Mouse (Mus musculus) spleen, postnatal 4 days (tissue): ENCODE measurements at regions not wholly inside any gene's neighbourhood (a gene's known extent, or its start where the extent isn't known, plus 50 kb on each side); places are given as distances from the start of the nearest gene placed in this dataset.

Experiments used
- DNase-seq, 2 experiments: peaks; one replicate each; pipeline ENCODE4 v3.0.0; 2022; ENCODE audit warnings: low spot score in 2 of 2

DNA sequence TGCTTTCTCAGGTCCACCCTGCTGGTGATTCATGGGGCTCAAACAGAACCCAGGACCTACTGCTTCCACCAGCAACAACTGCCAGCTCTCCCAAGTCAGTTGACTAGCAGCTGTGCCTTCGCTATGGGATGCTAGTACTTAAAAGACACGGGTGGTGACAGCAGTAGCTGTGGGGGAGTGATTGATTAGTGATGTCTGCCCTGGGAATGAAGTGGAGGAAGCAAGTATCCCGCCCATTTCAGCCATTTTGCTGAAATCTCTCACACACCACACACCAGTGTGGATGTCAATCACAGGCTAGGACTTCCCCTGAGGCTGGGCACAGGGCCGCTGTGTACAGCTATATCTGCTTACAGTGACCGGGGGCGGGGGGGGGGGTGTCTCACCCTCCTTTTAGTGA, 153.2 kb downstream of the Matn1 start:
- DNase-seq: no peak

DNA sequence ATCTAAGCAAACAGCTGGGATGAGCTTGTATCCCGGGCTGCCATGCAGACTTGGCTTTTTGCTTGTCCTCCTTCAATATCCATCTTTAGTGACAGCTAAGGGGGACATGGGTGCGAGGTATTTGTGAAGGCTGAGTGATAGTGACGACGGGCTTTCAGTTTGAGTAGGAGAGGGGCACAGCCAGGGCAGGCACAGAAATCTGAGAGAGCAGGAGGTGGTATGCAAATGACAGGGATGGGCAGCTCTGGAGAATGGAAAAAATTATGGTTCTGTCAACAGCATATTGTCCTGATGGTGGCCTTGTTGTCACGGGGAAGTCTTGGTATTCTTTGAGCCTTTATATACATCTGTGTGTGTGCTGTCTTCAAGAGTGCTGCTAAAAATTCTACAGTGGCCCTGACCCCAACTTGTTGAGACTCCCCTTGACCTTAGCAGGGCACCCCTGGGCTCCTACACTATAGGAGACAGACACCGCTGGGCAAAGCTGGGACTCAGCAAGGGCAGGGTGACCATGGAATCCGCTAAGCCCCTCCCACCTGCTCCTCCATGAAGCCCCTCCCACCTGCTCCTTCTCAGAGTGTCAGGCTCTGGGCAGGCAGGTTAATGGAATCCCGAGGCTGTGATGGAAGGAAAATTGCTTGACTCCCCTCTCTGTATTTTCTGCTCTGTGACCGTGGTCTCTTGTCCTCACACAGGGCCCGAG, 156.1 kb downstream of the Matn1 start:
- DNase-seq: no peak

DNA sequence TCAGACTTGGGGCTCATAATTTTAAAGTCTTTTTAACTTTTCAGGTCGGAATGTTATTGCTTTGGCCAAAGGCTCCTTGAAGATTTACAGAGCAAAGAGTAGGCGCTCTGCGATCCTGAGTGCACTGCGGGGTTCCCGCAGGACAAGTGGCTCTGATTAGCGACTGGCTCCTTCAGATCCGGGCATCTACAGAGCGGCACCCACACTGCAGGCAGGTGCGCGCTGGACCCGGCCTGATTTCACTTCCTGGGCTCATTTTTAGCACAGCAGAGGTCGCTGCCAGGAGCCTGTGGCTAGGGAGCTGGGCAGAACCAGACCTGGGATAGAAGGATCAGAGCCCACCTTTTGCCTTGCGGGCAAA, 156.6 kb downstream of the Matn1 start:
- no peak for DNase-seq

DNA sequence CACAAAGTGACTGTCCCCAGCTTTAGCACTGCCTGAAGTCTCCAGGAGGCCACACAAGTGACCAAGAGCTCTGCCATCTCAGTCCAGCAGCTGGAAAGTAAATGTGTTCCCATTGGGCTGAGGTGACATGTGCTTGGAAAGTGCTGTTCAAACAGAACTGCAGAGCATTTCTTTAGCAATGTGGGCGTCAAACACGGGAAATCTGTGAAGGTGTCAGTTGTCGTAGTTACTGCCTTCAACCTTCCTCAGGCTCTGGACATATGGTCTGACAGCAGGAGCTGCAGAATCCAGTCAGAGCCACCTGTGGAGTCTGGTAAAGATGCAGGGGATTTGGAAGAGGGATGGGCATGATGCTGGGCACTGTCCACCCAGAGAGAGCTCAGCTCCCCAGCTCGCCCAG, 158.0 kb downstream of the Matn1 start:
- no peak for DNase-seq

DNA sequence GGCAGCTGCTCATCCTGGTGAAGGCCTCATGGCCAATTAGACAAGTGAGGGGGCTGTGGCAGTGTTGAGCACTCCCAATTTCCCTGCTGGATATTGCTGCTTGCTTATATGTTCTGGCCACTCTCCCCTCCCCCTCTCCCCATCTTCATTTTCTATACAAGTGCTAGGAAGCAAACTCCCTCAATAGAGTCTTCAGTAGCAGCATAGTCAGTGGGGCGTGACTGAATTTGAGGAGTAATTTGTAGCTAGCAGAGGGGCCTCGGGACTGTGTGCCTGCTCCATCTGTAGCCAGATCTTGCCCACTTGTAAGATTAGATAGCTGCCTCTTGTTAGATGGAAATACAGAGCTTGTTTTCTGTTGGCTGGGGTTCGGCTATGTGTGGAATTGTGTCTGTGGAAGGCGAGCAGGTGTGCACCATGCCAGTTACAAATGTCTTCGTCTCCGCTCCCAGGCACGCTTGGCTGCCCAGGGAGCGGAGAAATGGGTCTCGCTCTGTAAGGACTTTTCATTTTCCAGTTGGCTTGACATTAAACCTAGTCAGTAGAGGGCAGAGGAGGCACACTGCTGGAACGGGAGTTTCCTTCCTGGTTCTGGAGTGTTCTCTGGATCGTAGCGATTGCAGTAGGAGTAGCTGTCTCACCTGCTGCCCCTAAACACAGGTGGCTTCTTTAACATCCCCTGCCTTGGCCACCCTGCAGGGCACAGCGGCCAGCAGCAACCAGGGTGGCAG, 163.1 kb downstream of the Matn1 start:
- DNase-seq: no peak

DNA sequence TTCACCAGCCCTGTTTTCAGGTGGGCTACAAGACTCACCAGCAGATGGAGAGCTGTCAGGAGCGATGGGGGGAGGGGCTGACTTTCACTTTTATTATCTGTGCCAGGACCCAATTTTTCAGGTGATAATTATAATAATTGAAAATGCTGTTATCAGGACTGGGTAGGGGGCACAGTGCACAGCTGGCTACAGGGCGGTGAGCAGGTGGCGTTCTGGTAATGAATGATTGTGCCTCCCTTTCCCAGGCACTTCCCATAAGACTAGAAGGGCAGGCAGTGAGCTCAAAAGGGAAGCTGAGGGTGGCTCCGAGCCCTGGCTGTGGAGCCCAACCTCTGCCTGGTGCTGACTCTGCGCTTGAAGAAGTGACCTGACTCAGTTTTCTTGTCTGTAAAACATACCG, 168.4 kb downstream of the Matn1 start:
- DNase-seq: no peak

DNA sequence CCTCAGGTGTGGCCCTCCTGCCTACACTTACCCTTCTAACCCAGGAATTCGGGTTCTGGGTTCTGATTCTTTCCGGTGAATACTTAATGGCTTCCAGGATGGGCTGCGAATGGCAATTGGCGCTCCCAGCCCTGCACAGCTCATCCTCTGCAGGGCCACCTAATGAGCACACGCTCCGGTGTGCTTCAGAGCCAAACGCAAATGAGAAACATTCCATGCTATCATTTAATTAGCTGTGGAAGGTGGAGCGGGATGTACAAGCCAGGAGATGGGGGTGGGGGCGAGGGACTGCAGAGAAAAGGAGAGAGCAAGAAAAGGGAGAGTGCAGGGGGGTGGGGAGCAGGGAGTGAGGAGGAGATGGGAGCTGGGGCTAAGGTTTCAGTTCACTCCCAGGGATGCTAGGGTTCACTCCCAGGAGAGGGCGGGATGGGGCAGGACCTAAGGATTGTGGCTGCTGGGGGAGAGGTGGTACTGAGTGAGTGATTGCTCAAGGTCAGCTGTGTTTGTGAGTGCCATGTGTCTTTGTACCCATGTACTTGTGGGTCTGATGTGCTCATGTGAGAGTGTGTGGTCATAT, 169.6 kb downstream of the Matn1 start:
- DNase-seq: no peak

DNA sequence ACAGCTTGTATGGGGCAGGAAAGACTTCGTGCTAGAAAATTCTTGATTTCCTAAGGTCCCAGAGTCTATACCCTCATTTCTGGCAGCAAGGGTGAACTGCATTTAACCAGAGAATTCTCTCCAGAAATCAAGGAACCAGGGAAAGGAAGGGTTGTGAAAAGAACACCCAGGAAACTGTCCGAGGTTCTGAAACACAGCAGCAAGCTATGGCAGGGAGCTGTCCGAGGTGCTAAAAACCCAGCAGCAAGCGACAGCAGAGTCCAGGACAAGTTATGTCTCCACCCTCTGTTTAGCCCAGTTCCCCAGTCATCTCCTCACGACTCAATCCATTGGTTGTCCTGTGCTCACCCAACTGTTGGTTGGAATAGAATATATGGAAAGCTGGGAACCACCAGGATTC, 171.1 kb downstream of the Matn1 start:
- DNase-seq: peak; percentile 32 to 73

DNA sequence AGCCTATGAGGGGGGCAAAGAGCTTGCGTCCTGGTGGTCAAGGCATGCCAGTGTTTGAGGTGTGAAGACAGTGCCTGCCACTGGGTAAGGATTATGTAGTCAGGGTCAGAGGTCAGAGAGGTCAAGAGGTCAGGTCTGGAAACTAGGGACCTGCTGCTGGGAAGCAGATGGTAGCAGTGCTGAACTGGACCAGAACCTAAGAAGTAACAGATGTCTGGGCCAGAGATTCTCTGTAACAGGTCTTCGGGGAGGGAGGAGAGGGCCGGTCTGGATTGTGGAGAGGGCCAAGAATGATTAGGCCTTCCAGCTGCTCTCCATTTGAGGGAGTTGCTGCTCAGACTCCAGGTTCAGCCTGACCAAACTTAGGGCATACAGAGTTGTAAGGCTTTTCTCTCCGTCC, 174.4 kb downstream of the Matn1 start:
- DNase-seq: no peak

DNA sequence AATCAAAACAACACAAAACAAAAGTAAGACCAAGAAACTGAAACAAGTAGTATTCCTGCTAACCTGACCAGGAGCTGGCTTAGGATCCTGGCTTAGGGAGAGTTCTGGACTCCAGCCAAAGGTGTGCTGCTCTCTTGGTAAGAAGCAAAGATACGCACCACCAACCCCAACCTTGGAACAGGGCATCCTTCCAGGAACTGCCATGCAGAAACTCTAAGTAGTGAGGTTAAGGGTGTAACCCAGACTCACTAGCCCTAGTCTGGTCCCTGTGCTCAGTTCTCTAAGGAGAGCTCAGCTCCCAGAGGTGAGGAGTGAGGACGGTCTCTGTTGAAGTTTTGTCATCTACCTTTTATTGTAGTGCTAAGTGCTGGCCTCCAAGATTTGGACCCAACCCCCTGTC, 175.4 kb downstream of the Matn1 start:
- DNase-seq: no peak

DNA sequence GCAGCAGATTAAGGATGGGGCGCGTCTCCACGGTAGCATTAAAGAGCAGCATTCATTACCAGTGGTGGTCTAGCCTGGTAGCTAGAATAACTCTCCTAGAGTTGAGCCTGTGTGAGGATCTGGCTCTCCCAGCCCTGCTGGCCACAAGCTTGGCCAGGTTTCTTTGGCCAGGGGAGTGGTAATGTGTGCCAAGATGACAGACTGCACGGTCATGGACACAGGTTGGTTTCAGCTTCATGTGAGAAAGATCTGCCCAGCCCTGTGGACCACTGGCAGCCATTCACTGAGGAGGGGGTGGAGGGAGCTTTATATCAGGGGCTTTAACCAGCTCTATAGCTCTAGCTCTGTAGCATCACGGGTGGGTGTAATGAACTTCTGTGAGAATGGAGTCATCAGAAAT, 176.5 kb downstream of the Matn1 start:
- no peak for DNase-seq

DNA sequence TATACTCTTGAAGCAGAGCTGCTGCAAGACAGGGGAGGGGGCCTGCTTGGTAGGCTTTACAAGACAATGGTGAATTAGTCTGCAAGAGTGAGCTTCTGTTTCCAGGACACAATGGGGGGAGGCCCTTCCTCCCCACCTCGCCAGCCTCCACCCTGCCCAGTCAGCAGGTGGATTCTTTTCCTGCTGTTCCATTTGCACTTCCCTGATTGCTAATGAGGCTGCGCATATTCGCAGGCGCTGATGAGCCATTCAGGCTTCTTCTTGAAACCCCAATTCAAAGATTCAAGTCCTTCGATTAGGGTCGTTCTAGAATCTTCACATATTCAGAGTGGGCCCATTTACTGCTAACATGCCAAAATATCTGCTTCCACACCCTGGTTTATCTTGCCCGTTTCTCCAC, 181.8 kb downstream of the Matn1 start:
- DNase-seq: no peak

DNA sequence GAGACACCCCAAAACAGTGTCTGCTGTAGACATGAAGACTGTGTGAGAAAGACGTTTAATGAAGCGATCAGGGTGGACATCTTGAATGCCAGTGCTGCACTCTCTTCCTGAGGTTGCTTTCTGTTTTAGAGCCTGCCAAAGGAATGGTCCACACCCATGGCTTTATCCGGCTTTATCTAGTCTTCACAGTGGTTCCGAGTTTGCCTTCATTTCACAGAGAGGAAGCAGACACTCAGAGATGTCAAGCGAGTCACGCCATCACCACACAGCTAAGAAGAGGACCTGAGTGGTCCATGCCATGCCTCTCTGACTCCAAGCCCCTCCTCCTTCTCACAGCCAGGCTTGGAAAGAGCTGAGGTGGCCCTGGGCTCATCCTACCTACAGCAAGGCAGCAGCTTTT, 182.7 kb downstream of the Matn1 start:
- DNase-seq: no peak

DNA sequence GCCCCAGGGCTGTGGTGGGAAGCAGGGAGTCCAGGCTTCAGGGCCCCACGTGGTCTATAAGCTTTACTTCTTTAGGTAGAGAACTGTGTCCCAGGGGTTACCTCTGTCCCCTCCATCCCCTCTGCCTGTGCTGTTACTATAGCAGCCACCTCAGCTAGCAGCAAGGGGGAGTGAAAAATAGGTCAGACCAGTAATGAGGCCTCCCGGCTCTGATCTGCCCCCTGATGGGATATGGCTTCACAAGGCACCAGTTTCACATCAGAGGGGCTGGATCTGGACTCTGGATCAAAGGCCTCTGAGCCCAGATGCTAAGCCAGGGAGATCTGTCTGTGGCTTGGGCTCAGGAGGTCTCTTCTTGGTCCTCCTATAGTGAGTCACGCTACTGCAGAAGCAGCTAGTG, 184.5 kb downstream of the Matn1 start:
- no peak for DNase-seq

DNA sequence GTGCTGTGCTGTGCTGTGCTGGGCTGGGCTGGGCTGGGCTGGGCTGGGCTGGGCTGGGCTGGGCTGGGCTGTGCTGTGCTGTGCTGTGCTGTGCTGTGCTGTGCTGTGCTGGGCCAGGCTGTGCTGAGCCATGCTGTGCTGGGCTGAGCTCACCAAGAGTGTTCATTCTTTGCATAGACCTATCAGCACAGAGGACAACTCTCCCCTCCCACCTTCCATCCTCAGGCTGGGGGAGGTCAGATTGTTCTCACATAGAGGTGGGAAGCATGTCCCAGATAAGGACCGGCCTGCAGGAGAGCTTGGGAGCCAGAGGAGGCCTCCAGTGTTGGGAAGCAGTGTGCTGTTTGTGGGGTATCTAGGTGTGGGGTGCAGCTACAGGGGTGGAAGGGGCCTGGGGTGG, 188.0 kb downstream of the Matn1 start:
- no peak for DNase-seq

DNA sequence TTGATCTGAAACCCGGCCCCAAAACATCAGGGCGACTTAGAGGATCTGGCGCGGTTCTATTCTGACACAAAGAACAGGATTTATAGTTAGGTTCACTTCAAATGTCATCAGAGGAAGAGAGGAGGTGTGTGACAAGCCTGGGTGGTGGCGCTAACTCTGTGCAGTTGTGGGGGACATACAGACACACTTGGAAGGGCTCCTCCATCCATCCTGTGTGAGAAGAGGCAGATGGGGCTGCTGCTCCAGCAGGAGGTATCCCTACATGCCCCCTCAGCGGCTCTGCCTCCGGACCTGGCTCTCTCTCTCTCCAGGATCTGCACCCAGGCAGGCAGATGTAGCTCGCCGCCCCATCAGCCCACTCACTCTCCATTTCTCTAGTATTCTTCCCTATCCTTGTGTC, 188.6 kb downstream of the Matn1 start:
- no peak for DNase-seq

DNA sequence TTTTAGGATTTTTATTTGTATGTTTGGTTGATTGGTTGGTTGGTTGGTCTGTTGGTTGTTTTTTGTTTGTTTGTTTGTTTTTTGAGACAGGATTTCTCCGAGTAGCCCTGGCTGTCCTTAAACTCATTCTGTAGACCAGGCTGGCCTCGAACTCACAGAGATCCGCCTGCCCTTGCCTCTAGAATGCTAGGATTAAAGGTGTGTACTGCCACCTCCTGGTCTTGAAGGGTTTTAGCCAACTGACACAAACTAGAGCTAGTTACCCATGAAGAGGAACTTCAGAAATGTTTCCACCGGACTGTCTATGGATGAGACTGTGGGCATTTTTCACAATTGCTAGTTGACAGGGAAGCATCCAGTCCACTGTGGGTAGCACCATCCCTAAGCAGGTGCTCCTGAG, 191.7 kb downstream of the Matn1 start:
- no peak for DNase-seq

DNA sequence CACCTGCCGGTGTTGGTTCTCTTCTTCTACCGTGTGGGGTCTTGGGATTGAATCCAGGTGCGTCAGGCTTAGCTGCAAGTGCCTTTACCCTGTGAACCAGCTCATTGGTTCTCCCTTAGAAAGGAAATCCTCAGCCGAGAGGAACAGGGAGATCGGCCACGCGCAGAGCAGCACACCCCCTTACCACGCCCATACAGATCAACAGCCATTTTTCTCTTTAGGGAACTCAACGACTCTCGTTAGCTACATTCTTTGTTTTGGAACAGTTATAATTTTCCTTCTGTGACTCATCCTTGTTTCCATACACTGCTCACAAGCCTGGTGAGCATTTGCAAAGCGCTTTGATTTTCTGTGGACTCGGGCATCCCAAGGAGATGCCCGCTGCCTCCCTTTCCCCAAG, 194.7 kb downstream of the Matn1 start:
- DNase-seq: no peak

DNA sequence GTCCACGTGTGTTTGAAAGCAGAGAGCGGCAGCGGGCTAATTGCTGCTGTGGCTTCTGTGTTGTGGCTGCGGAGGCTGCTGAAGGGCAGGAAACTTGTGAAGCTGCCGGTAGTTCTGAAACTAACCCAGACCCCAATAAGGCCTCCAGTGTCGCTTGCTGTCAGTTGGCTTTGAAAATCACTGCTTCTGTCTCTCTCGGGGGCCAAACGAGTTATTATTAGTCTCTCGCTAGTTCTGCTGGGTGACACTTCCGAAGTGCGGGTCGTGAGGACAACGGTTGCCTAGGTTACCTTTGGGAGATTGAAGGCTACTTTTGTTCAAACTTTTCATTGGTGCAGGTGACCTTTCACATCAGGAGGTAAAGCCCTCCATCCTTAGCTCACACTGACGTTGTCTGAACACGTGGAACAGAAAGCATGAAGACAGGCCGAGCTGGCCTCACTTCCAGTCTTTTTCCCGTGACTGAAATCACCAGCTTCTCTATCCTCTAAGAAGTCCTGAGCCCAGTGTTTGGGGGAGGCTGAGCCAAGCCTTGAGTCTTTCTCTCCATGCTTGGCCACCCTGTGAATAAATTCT, 197.8 kb downstream of the Matn1 start:
- DNase-seq: no peak

DNA sequence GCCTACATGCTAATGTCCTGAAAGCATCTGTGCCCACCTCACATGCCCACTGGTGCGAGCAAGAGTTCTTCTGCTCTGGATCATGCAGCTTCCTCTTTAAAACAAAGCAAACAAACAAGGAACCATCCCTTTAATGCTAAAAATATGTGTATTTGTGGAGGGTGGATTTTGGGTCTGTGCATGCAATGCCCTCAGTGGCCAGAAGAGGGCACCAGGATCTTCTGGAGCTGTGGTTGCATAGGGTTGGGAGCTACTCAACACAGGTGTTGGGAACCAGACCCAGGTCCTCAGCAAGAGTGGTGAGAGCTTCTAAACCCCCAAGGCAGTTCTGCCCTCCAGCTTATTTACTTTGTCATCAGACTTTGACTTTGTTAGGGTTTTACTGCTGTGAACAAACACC, 201.3 kb downstream of the Matn1 start:
- no peak for DNase-seq

DNA sequence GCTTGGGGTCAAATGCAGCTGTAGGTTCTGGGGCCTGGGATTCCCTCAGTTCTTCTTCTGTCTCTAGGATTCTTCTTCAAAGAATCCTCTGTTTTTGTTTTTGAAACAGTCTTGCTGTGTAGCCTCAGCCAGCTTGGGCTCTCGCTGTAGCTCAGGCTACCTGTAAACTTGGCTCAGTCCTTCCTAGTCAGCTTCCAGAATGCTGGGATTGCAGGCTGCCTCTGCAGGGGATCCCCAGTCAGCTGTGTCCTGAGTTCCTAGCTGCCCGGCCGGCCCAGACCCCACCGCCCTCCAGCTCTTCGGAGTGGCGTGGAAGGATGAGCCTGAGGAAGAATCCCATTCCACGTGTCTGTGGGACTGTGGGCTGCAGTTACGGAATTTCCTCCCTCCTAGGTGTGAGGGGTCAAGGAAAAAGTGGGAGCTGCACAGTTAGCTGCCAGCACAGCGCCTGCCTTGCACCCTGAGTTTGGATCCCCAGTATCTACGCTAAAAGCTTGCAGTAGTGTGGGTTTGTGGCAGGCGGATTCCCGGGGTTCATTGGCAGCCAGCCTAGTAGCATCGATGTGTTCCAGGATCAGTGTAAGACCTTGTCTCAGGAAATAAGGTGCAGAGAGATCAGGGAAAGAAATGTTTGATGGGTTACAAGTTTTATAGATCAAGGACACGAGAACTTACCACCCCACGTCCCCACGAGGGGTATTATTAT, 204.0 kb downstream of the Matn1 start:
- DNase-seq: no peak

DNA sequence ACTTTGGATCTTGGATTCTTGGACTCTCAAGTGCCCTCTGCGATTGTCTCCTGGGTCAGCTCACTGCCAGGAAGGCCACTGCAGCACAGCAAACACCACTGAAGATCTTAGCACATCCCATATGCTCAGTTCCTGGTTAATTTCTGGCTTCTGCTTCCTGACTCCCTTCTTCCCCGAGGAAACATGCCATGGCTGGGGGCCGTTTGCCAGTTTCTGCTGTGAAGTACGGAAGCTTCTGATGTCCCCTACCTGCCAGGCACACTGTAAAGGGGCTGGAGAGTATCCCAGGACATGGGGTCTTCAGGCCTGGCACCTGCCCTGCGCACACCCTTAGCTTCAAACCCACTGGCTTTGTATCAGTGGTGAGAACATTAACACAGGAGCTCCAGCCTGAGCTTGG, 205.3 kb downstream of the Matn1 start:
- DNase-seq: no peak

DNA sequence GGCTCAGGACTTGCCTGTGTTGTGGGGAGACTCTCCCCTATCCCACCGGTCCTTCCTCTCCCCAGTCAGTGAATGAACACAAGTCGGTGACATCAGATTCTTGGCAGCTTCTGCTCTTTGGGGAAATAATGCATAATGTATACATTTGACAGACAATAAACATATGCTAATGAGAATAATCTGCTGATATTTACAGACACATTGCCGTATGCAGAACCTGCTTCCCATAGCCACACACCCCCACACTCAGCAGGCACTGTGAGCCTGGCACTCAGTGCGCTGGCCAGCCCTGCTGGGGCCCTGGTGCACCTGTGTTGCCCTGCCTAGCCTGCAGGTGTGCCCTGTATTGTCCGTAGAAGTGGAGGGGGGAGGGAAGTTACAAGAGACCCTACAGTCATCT, 215.5 kb downstream of the Matn1 start:
- DNase-seq: no peak
